9 mouse cellular contexts compared by ENCODE assay signal in genomic region chr2:49447586-49448475, GRCm38 (mm10). TPM values are rescaled to one million over a fixed set of nuclear protein-coding genes. Genes with fewer than 3 reads are reported as not detected.
DNase-seq lines count a peak whose midpoint lies in the region; ATAC-seq and TF ChIP-seq lines count a peak whose summit lies in the region.
"Had no signal": no experiment of that assay in that cellular context is flagged by ENCODE, and none has a peak within 500 bp of the region (broad histone marks: within the 10 kb centered on the region; RNA-seq: fewer than 3 reads in every experiment).

No protein-coding gene starts in this region.

- H3K9me3 ChIP-seq in hindbrain, postnatal 0 days (ENCODE audit: low read length), result no peaks in the 10 kb centered on the region
- H3K9me3 ChIP-seq in hindbrain, embryonic 16.5 days (ENCODE audit: control insufficient read depth, low read length), result no peaks in the 10 kb centered on the region
- no peaks in the 10 kb centered on the region for H3K9me3 ChIP-seq in forebrain, embryonic 13.5 days (replicated peaks)

- 0 out of 2 replicates have a peak overlapping the region, but pooled peaks have one; percentile 5 for H3K9ac ChIP-seq in hindbrain, postnatal 0 days (replicated peaks; ENCODE audit: low read length)
- no peak overlapping the region for H3K9ac ChIP-seq in hindbrain, embryonic 16.5 days (ENCODE audit: low read depth, low read length)
- H3K9ac ChIP-seq in forebrain, embryonic 13.5 days, result no peak overlapping the region

- no peak overlapping the region for H3K4me3 ChIP-seq in hindbrain, postnatal 0 days (ENCODE audit: low read length)
- no peak overlapping the region for H3K4me3 ChIP-seq in hindbrain, embryonic 16.5 days (ENCODE audit: low read length)
- no peak overlapping the region for H3K4me3 ChIP-seq in forebrain, embryonic 13.5 days

- TF ChIP-seq CTCF in hindbrain, postnatal 0 days (IDR thresholded peaks at IDR 0.05; ENCODE audit: low read depth), result peak; percentile 69

- DNase-seq in hindbrain, postnatal 0 days (ENCODE audit: low spot score), result peak; percentile 64
- DNase-seq in right cerebral cortex, postnatal 10 days (ENCODE audit: low spot score in 2 of 2), result peak; percentile 43
- DNase-seq in right cerebral cortex, postnatal 36 days (ENCODE audit: low spot score in 2 of 2), result no peak
- no peak for DNase-seq in ovary, postnatal 14 days (ENCODE audit: low spot score)
- no peak for DNase-seq in c-Kit-positive CD71-positive TER-119-positive erythroid progenitor cells, embryonic 14.5 days (ENCODE audit: low spot score)
- DNase-seq: thymus, adult 2 months had no signal

- no peak overlapping the region for H3K27ac ChIP-seq in hindbrain, postnatal 0 days
- no peak overlapping the region for H3K27ac ChIP-seq in hindbrain, embryonic 16.5 days (ENCODE audit: low read depth, low read length)
- H3K27ac ChIP-seq in forebrain, embryonic 13.5 days, result no peak overlapping the region

- H3K27me3 ChIP-seq in hindbrain, postnatal 0 days (ENCODE audit: insufficient read depth, low read length), result no peaks in the 10 kb centered on the region
- no peaks in the 10 kb centered on the region for H3K27me3 ChIP-seq in hindbrain, embryonic 16.5 days (replicated peaks; ENCODE audit: control insufficient read depth, insufficient read depth, low read length)
- H3K27me3 ChIP-seq in forebrain, embryonic 13.5 days, result no peaks in the 10 kb centered on the region

- no peaks in the 10 kb centered on the region for H3K36me3 ChIP-seq in hindbrain, postnatal 0 days (ENCODE audit: insufficient read depth, low read length)
- no peaks in the 10 kb centered on the region for H3K36me3 ChIP-seq in hindbrain, embryonic 16.5 days (ENCODE audit: control insufficient read depth, insufficient read depth, low read length)
- no peaks in the 10 kb centered on the region for H3K36me3 ChIP-seq in forebrain, embryonic 13.5 days (ENCODE audit: poor library complexity, severe bottlenecking)

- 45% methylated on average over 8 of the region's 8 CpGs for WGBS in hindbrain, postnatal 0 days
- WGBS in hindbrain, embryonic 16.5 days, result 38% methylated on average over 8 of the region's 8 CpGs
- 30% methylated on average over 8 of the region's 8 CpGs for WGBS in forebrain, embryonic 13.5 days

- H3K4me1 ChIP-seq in hindbrain, postnatal 0 days (ENCODE audit: insufficient read depth, low read length), result no peaks in the 10 kb centered on the region
- peaks cover 2% of the 10 kb centered on the region; the same call in 1 of the 2 replicates for H3K4me1 ChIP-seq in hindbrain, embryonic 16.5 days (ENCODE audit: control insufficient read depth, insufficient read depth, low read depth, low read length)
- peaks cover 23% of the 10 kb centered on the region for H3K4me1 ChIP-seq in forebrain, embryonic 13.5 days

- H3K4me2 ChIP-seq in hindbrain, postnatal 0 days (ENCODE audit: low read depth, low read length), result no peak overlapping the region
- H3K4me2 ChIP-seq in hindbrain, embryonic 16.5 days (ENCODE audit: low read length), result no peak overlapping the region
- H3K4me2 ChIP-seq in forebrain, embryonic 13.5 days, result peak overlapping the region; percentile 7; the same call in 1 of the 2 replicates

- ATAC-seq in hindbrain, postnatal 0 days, result no peak
- no peak for ATAC-seq in hindbrain, embryonic 16.5 days
- ATAC-seq in forebrain, embryonic 13.5 days, result no peak
- ATAC-seq in monocyte, adult 5-6 weeks (replicated peaks; ENCODE audit: insufficient number of reproducible peaks, low FRiP score, low TSS enrichment, poor library complexity, severe bottlenecking), result no peak

RNA-seq across cellular contexts. Expression of gene Epc2, which starts 3.5 kb away (rescaled TPM):
- total RNA-seq in hindbrain, postnatal 0 days (2014; rRNA removed), result 28.6 and 30.7 TPM in 2 replicates
- 7.4 and 7.8 TPM in 2 replicates for polyA plus RNA-seq in hindbrain, postnatal 0 days (2015; fragmentation: Nextera tagmentation; extraction: Ambion mirVana)
- polyA plus RNA-seq in hindbrain, embryonic 16.5 days (2015; fragmentation: Nextera tagmentation; extraction: Ambion mirVana), result 8.6 and 9.0 TPM in 2 replicates
- polyA plus RNA-seq in forebrain, embryonic 13.5 days (2015; fragmentation: Nextera tagmentation; extraction: Ambion mirVana), result 14.4 and 14.7 TPM in 2 replicates
- 69.8 to 74.7 TPM (median 71.6 TPM) in 3 replicates for total RNA-seq in monocyte, adult 5-6 weeks (2017)

Comparison
In these comparisons a context has a peak if more than half of its experiments do, and no peak if none do; other contexts are left out.
1. DNase-seq: peak in hindbrain, postnatal 0 days (single experiment) and right cerebral cortex, postnatal 10 days (2 of 2); none in right cerebral cortex, postnatal 36 days (0 of 2), ovary, postnatal 14 days (single experiment) and c-Kit-positive CD71-positive TER-119-positive erythroid progenitor cells, embryonic 14.5 days (single experiment).